Mouse (Mus musculus) heart, embryonic 10.5 days (tissue): ENCODE data around the gene Clca4b. TPM values are rescaled to one million over a fixed set of nuclear protein-coding genes. Genes with fewer than 3 reads are reported as not detected.
"Not testable (repeated sequence)": the region's sequence is repeated elsewhere in the genome, so short reads cannot be mapped to it uniquely, and the experiment has no call there.

ENCODE experiments used
- DNase-seq: peaks from one replicate; pipeline ENCODE4 v3.0.0-alpha.2; 2017; ENCODE audit warnings: low spot score
- H3K27ac ChIP-seq: fragments of 300-500 bp; sonication (generic); 2 replicates; pipeline ENCODE4 v1.5.1; 2016; ENCODE audit warnings: mild to moderate bottlenecking
- H3K27me3 ChIP-seq: fragments of 300-500 bp; sonication (generic); 2 replicates; pipeline ENCODE4 v1.6.1; 2016; ENCODE audit warnings: mild to moderate bottlenecking; ENCODE audit not compliant: poor library complexity, insufficient read depth, severe bottlenecking
- H3K36me3 ChIP-seq: fragments of 300-500 bp; sonication (generic); 2 replicates; pipeline ENCODE4 v1.6.1; 2016; ENCODE audit warnings: mild to moderate bottlenecking, moderate library complexity
- H3K4me1 ChIP-seq: fragments of 300-500 bp; sonication (generic); 2 replicates; pipeline ENCODE4 v1.6.1; 2016; ENCODE audit warnings: mild to moderate bottlenecking
- H3K4me3 ChIP-seq: fragments of 300-500 bp; sonication (generic); 2 replicates; pipeline ENCODE4 v1.5.1; 2016; ENCODE audit warnings: mild to moderate bottlenecking, moderate library complexity
- H3K9me3 ChIP-seq: fragments of 300-500 bp; sonication (generic); 2 replicates; pipeline ENCODE4 v1.6.1; 2016; ENCODE audit warnings: mild to moderate bottlenecking, moderate library complexity
- WGBS: fragments of 180-500 bp; shearing (Covaris S2); methylation state at CpG from one replicate; pipeline ENCODE4 v1.1.7; 2016; 5-methylcytosine and 5-hydroxymethylcytosine counted together
- polyA plus RNA-seq: library from polyadenylated mRNA; unstranded; fragments of >200 nt; fragmentation: Nextera tagmentation; extraction: Ambion mirVana; gene quantifications from 2 replicates; pipeline ENCODE4 v1.2.1, GENCODE M21; 2016

The Clca4b gene
- polyA plus RNA-seq, 1 experiment from 2014 or later, result not detected

DNA sequence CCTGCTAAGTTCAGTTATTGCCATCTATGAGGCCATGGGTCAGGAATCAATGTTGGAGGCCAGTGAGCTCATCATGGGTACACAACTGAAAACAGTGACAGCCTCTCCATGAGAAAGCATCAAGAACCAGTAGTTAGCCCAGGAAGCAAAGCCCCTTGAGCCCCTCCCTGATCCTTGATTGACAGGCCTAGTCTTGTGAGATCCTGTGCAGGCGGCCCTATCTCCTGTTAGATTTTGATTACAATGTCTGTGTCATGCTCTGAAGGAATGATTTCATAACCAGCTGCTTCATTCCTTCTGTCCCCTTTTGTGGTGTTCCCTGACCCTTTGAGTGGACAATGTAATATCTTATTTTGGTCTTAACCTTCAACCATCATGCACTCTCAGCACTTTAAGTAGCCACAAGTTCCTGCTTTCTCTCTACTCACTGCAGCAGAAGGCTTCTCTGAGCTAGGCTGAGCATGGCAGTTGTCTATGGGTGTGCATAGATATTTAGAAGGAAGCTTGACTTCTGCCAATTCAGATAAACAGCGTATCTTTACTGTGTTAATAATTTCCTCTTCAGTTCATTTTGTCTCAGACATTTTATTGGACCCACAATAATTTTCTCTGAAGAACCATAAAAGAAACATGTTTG lies 35.2 kb downstream of the Clca4b start:
- Histone ChIP-seq H3K4me3 (no peak overlapping the region), H3K4me1 (no peaks in the 10 kb centered on the region), H3K9me3 (no peaks in the 10 kb centered on the region), H3K27me3 (no peaks in the 10 kb centered on the region), H3K36me3 (no peaks in the 10 kb centered on the region), H3K27ac (no peak overlapping the region)
- 80% methylated on average over 2 of the region's 2 CpGs for WGBS
- DNase-seq, result no peak

- H3K27ac ChIP-seq, result no peak overlapping the region
- no peaks in the 10 kb centered on the region for H3K36me3 ChIP-seq
- WGBS, result 47% methylated on average over 2 of the region's 2 CpGs
- H3K9me3 ChIP-seq, result no peaks in the 10 kb centered on the region
- H3K4me1 ChIP-seq, result no peaks in the 10 kb centered on the region
- no peaks in the 10 kb centered on the region for H3K27me3 ChIP-seq
- no peak for DNase-seq
- no peak overlapping the region for H3K4me3 ChIP-seq
These were observed 42.0 kb downstream of the Clca4b start for GRCm38 (mm10) chr3:144890246-144890758.

- Histone ChIP-seq H3K9me3 (no peaks in the 10 kb centered on the region), H3K4me1 (no peaks in the 10 kb centered on the region), H3K27ac (no peak overlapping the region), H3K36me3 (no peaks in the 10 kb centered on the region), H3K4me3 (no peak overlapping the region), H3K27me3 (no peaks in the 10 kb centered on the region)
- DNase-seq, result no peak
These were observed 45.4 kb downstream of the Clca4b start for GRCm38 (mm10) chr3:144886957-144887356.

- not testable (repeated sequence) for H3K27ac ChIP-seq, H3K9me3 ChIP-seq, DNase-seq, H3K27me3 ChIP-seq, H3K36me3 ChIP-seq, H3K4me1 ChIP-seq, H3K4me3 ChIP-seq
- WGBS, result 58% methylated on average over 4 of the region's 4 CpGs
These were observed 60.3 kb downstream of the Clca4b start for GRCm38 (mm10) chr3:144872012-144872411.

Other genes starting within 250 kb of the Clca4b start
- 99.9 and 114 TPM in 2 replicates for gene Sh3glb1, start 212.2 kb downstream of the Clca4b start, polyA plus RNA-seq
- 4.1 and 9.1 TPM in 2 replicates for gene Clca3a1, start 171.6 kb downstream of the Clca4b start, polyA plus RNA-seq
- 0.74 and 0.85 TPM in 2 replicates for gene Clca3a2, start 113.0 kb downstream of the Clca4b start, polyA plus RNA-seq
- not detected in 2 replicates for gene Clca3b, start 83.2 kb downstream of the Clca4b start, polyA plus RNA-seq
- 0.05 TPM in 1 of 2 replicates, not detected in the other for gene Clca4a, start 42.5 kb upstream of the Clca4b start, polyA plus RNA-seq
- 0.05 TPM in 1 of 2 replicates, not detected in the other for gene Clca1, start 100.2 kb upstream of the Clca4b start, polyA plus RNA-seq
- gene Clca2, start 166.9 kb upstream of the Clca4b start, polyA plus RNA-seq, result 0.11 TPM in 1 of 2 replicates, not detected in the other
- 14.1 and 14.7 TPM in 2 replicates for gene Odf2l, start 186.1 kb upstream of the Clca4b start, polyA plus RNA-seq